Mouse (Mus musculus) ES-E14 (cell line): ENCODE results near the gene Scamp4.
"Not testable (repeated sequence)": the region's sequence is repeated elsewhere in the genome, so short reads cannot be mapped to it uniquely, and the experiment has no call there.

Source experiments
- HCFC1 ChIP-seq: IDR thresholded peaks from 2 replicates; pipeline ENCODE4 v1.6.1; 2012; ENCODE audit warnings: low read length, inconsistent platforms, borderline replicate concordance; ENCODE audit not compliant: insufficient read depth
- ZC3H11A ChIP-seq: IDR thresholded peaks from 2 replicates; pipeline ENCODE4 v1.6.1; 2012; ENCODE audit warnings: low read depth, mild to moderate bottlenecking, inconsistent platforms, low read length, borderline replicate concordance

DNA sequence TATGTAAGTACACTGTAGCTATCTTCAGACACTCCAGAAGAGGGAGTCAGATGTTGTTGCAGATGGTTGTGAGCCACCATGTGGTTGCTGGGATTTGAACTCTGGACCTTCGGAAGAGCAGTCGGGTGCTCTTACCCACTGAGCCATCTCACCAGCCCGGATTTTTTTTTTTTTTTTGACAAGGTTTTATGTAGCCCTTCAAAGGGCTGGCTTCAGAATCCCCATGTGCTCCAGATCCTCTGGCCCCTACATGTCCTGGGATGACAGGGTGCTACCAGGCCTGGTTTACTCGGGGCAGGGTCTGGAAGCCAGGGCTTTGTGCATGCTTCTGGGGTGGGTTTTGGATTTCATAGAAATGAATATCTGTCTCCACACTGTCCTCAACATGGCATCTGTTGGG lies 3.0 kb downstream of the Scamp4 start, which contains the start of gene Gm49322:
- TF ChIP-seq HCFC1, ZC3H11A: not testable (repeated sequence)
